Comparison of ENCODE assay signal across 10 mouse cellular contexts in the genomic region with DNA sequence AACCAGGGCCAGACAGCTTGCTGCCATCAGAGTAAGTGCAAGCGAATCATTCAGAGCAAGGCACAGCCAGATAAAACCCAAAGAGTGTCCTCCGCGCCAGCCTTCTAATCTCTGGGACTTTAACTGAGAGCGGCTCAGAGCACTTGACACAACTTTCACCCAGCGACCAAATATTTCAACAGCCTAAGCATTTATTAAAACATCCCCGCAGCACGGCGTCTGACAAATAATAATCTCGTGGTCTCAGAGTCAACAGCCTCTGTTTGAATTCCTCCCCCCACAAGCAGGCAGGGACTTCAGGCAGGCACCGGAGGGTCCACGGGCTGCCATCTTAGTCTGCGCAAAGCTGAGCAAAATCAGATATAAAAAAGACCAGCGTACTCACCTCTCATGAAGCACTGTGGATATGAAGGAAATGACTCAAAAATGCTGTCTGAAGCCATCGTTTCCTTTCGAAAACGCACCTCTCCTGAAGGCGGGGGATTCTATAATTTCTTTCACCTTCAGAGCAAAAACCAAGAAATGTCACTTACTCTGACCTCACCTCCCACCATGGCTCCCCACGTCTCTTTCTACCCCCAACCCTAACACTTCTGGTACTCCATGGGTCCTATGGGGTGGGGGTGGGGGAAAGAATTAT. TPM values are rescaled to one million over a fixed set of nuclear protein-coding genes. Genes with fewer than 3 reads are reported as not detected.
DNase-seq lines count a peak whose midpoint lies in the region; ATAC-seq and TF ChIP-seq lines count a peak whose summit lies in the region.
"Had no signal": no experiment of that assay in that cellular context is flagged by ENCODE, and none has a peak within 500 bp of the region (broad histone marks: within the 10 kb centered on the region; RNA-seq: fewer than 3 reads in every experiment).

No protein-coding gene starts in this region.

- no peaks in the 10 kb centered on the region for H3K9me3 ChIP-seq in lung, embryonic 14.5 days (ENCODE audit: low read depth, low read length)
- H3K9me3 ChIP-seq in liver, postnatal 0 days (ENCODE audit: low read length), result no peaks in the 10 kb centered on the region
- no peaks in the 10 kb centered on the region for H3K9me3 ChIP-seq in stomach, embryonic 16.5 days (replicated peaks; ENCODE audit: control insufficient read depth, low read length)
- H3K9me3 ChIP-seq in forebrain, embryonic 12.5 days, result no peaks in the 10 kb centered on the region

- H3K9ac ChIP-seq in lung, embryonic 14.5 days, result no peak overlapping the region
- peak overlapping the region; percentile 73 for H3K9ac ChIP-seq in liver, postnatal 0 days (replicated peaks)
- H3K9ac ChIP-seq in stomach, embryonic 16.5 days (ENCODE audit: low read length), result no peak overlapping the region
- no peak overlapping the region for H3K9ac ChIP-seq in forebrain, embryonic 12.5 days

- peak overlapping the region; percentile 46; the same call in 1 of the 2 replicates for H3K27ac ChIP-seq in lung, embryonic 14.5 days (ENCODE audit: low read depth)
- peak overlapping the region; percentile 89 for H3K27ac ChIP-seq in liver, postnatal 0 days (ENCODE audit: low read depth)
- peak overlapping the region; percentile 6; the same call in 1 of the 2 replicates for H3K27ac ChIP-seq in stomach, embryonic 16.5 days (ENCODE audit: low read length)
- H3K27ac ChIP-seq in forebrain, embryonic 12.5 days, result no peak overlapping the region
- H3K27ac ChIP-seq: kidney, postnatal 0 days had no signal

- TF ChIP-seq CTCF in lung, embryonic 14.5 days (IDR thresholded peaks at IDR 0.05; ENCODE audit: low read depth), result no peak
- no peak for TF ChIP-seq CTCF in liver, postnatal 0 days (IDR thresholded peaks at IDR 0.05; ENCODE audit: low read depth)

- H3K4me2 ChIP-seq in lung, embryonic 14.5 days, result peak overlapping the region; percentile 21; the same call in 1 of the 2 replicates
- H3K4me2 ChIP-seq in liver, postnatal 0 days (ENCODE audit: low read depth, low read length), result peak overlapping the region; percentile 80
- no peak overlapping the region for H3K4me2 ChIP-seq in stomach, embryonic 16.5 days (ENCODE audit: low read depth, low read length)
- H3K4me2 ChIP-seq in forebrain, embryonic 12.5 days, result no peak overlapping the region
- H3K4me2 ChIP-seq: heart, embryonic 11.5 days had no signal

- H3K4me3 ChIP-seq in lung, embryonic 14.5 days (ENCODE audit: low read depth, low read length), result peak overlapping the region; percentile 18; the same call in 1 of the 2 replicates
- H3K4me3 ChIP-seq in liver, postnatal 0 days (ENCODE audit: low read depth, low read length), result peak overlapping the region; percentile 71
- H3K4me3 ChIP-seq in stomach, embryonic 16.5 days (replicated peaks; ENCODE audit: low read length), result peak overlapping the region; percentile 15
- no peak overlapping the region for H3K4me3 ChIP-seq in forebrain, embryonic 12.5 days (replicated peaks)

- 55% methylated on average over 18 of the region's 18 CpGs for WGBS in lung, embryonic 14.5 days
- 22% methylated on average over 18 of the region's 18 CpGs for WGBS in liver, postnatal 0 days (ENCODE audit: insufficient replicate concordance)
- 65% methylated on average over 18 of the region's 18 CpGs for WGBS in stomach, embryonic 16.5 days
- WGBS in forebrain, embryonic 12.5 days, result 87% methylated on average over 18 of the region's 18 CpGs

- no peak for ATAC-seq in lung, embryonic 14.5 days (ENCODE audit: insufficient read depth)
- peak; percentile 24; the same call in 1 of the 2 replicates for ATAC-seq in liver, postnatal 0 days
- no peak for ATAC-seq in stomach, embryonic 16.5 days (ENCODE audit: insufficient read depth, low FRiP score)
- no peak for ATAC-seq in forebrain, embryonic 12.5 days (ENCODE audit: low FRiP score)

- no peaks in the 10 kb centered on the region for H3K36me3 ChIP-seq in lung, embryonic 14.5 days (ENCODE audit: insufficient read depth)
- H3K36me3 ChIP-seq in liver, postnatal 0 days (replicated peaks; ENCODE audit: insufficient read depth, low read length), result peaks cover 6% of the 10 kb centered on the region; the same call in 1 of the 2 replicates
- H3K36me3 ChIP-seq in stomach, embryonic 16.5 days (ENCODE audit: control insufficient read depth, insufficient read depth, low read length), result no peaks in the 10 kb centered on the region
- H3K36me3 ChIP-seq in forebrain, embryonic 12.5 days (replicated peaks), result no peaks in the 10 kb centered on the region

- TF ChIP-seq EP300 in liver, postnatal 0 days (IDR thresholded peaks at IDR 0.05; ENCODE audit: low read depth), result no peak

- no peak for DNase-seq in lung, embryonic 14.5 days
- no peak for DNase-seq in lung, postnatal 4 days
- peak; percentile 61 for DNase-seq in c-Kit-negative CD71-positive TER-119-positive erythroid progenitor cells, embryonic 14.5 days (ENCODE audit: low read depth, low spot score)
- peak; percentile 40 for DNase-seq in liver, postnatal 0 days
- DNase-seq in layer of hippocampus, adult 11-12 months (ENCODE audit: low spot score), result no peak
- no peak for DNase-seq in heart, adult 18-20 months

- no peaks in the 10 kb centered on the region for H3K27me3 ChIP-seq in lung, embryonic 14.5 days (ENCODE audit: insufficient read depth, low read length)
- H3K27me3 ChIP-seq in liver, postnatal 0 days (ENCODE audit: insufficient read depth, low read length), result no peaks in the 10 kb centered on the region
- H3K27me3 ChIP-seq in stomach, embryonic 16.5 days (ENCODE audit: control insufficient read depth, insufficient read depth, low read length), result no peaks in the 10 kb centered on the region
- H3K27me3 ChIP-seq in forebrain, embryonic 12.5 days, result no peaks in the 10 kb centered on the region

- H3K4me1 ChIP-seq in lung, embryonic 14.5 days (ENCODE audit: insufficient read depth), result 0 out of 2 replicates have a peak, but pooled peaks cover 4% of the 10 kb centered on the region
- H3K4me1 ChIP-seq in liver, postnatal 0 days (ENCODE audit: insufficient read depth), result peaks cover 42% of the 10 kb centered on the region
- H3K4me1 ChIP-seq in stomach, embryonic 16.5 days (ENCODE audit: control insufficient read depth, insufficient read depth, low read length), result no peaks in the 10 kb centered on the region
- H3K4me1 ChIP-seq in forebrain, embryonic 12.5 days, result peaks cover 17% of the 10 kb centered on the region

RNA-seq across cellular contexts. Expression of gene Runx1, which starts 0.6 kb away (rescaled TPM):
- polyA plus RNA-seq in lung, embryonic 14.5 days (2014; fragmentation: Nextera tagmentation; extraction: Ambion mirVana), result 7.7 and 10.8 TPM in 2 replicates
- 3.3 and 4.6 TPM in 2 replicates for polyA plus RNA-seq in liver, postnatal 0 days (2015; fragmentation: Nextera tagmentation; extraction: Ambion mirVana)
- 9.6 TPM in 2 replicates for polyA plus RNA-seq in stomach, embryonic 16.5 days (2015; fragmentation: Nextera tagmentation; extraction: Ambion mirVana)
- polyA plus RNA-seq in forebrain, embryonic 12.5 days (2016; fragmentation: Nextera tagmentation; extraction: Ambion mirVana), result 2.3 and 2.7 TPM in 2 replicates
- 1 to 10 TPM; 1.5 to 2.9 TPM for total RNA-seq in heart, adult 18-20 months (2021)

Comparison
In these comparisons a context has a peak if more than half of its experiments do, and no peak if none do; other contexts are left out.
1. DNase-seq: peak in c-Kit-negative CD71-positive TER-119-positive erythroid progenitor cells, embryonic 14.5 days (single experiment) and liver, postnatal 0 days (single experiment); none in lung, embryonic 14.5 days (single experiment), lung, postnatal 4 days (0 of 2), layer of hippocampus, adult 11-12 months (single experiment) and heart, adult 18-20 months (0 of 2).
2. H3K4me2 ChIP-seq: peak in lung, embryonic 14.5 days (single experiment) and liver, postnatal 0 days (single experiment); none in stomach, embryonic 16.5 days (single experiment) and forebrain, embryonic 12.5 days (single experiment).